40 mouse cellular contexts compared by ENCODE assay signal in the genomic region with DNA sequence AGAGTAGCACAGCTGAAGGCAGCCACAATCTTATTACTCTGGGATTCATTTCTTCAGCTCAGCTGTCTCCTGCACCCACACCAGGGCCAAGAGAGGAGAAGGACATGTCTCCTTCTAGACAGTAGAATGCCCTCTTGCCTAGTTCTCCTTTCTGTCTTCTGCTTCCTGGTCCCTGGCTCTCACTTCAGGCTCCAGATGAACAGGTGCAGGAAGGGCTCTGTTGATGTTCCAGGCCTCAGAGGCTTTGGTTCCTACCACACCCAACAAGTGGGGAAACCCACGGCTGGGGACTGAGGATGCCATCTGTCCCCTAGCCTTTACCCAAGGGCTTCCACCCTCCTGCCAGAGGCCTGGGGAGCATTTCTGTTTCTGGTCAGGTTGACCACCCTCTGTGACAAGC. TPM values are rescaled to one million over a fixed set of nuclear protein-coding genes. Genes with fewer than 3 reads are reported as not detected.
DNase-seq lines count a peak whose midpoint lies in the region; ATAC-seq and TF ChIP-seq lines count a peak whose summit lies in the region.
"Had no signal": no experiment of that assay in that cellular context is flagged by ENCODE, and none has a peak within 500 bp of the region (broad histone marks: within the 10 kb centered on the region; RNA-seq: fewer than 3 reads in every experiment).

No protein-coding gene starts in this region.

- H3K4me1 ChIP-seq in bone marrow, adult 2 months (ENCODE audit: control insufficient read depth, insufficient read depth, low read length), result peaks cover 5% of the 10 kb centered on the region
- H3K4me1 ChIP-seq: forebrain, embryonic 12.5 days; hindbrain, embryonic 12.5 days; intestine, embryonic 15.5 days; limb, embryonic 13.5 days; lung, embryonic 15.5 days; midbrain, embryonic 15.5 days had no signal

- ATAC-seq in hematopoietic stem cell, adult 5-6 weeks (replicated peaks in 1 of 2; ENCODE audit: insufficient read depth in 1 of 2, low FRiP score in 2 of 2, low TSS enrichment in 1 of 2, low read depth in 1 of 2, poor library complexity in 2 of 2, severe bottlenecking in 2 of 2), result peak; percentile 46 to 61; a peak in 3 of 4 replicates
- ATAC-seq: forebrain, postnatal 0 days; hindbrain, postnatal 0 days; intestine, embryonic 15.5 days; midbrain, embryonic 15.5 days; Patski had no signal

- TF ChIP-seq POLR2A in bone marrow, adult 2 months (IDR thresholded peaks at IDR 0.05; ENCODE audit: borderline replicate concordance, control insufficient read depth, low read depth, low read length), result no peak

- WGBS in bone marrow, adult 2 months, result 0% methylated on average over 1 of the region's 1 CpGs

- no peak overlapping the region for H3K4me3 ChIP-seq in bone marrow, adult 2 months (replicated peaks; ENCODE audit: control insufficient read depth, low read depth, low read length)
- H3K4me3 ChIP-seq: erythroblast, embryonic 14.5 days; forebrain, embryonic 12.5 days; heart, embryonic 13.5 days; hindbrain, embryonic 12.5 days; intestine, embryonic 15.5 days; layer of hippocampus, adult 2 months; left cerebral cortex, adult 2 months; limb, embryonic 13.5 days; lung, embryonic 15.5 days; midbrain, embryonic 15.5 days had no signal

- peak; percentile 37 for DNase-seq in A20 (ENCODE audit: low read depth, low spot score)
- DNase-seq in skeletal muscle tissue, adult 2 months (ENCODE audit: low read depth, low spot score), result peak; percentile 5
- DNase-seq in heart, adult 8-10 months (ENCODE audit: low spot score), result no peak
- no peak for DNase-seq in gastrocnemius, postnatal 10 days
- no peak for DNase-seq in urinary bladder, postnatal 25 days (ENCODE audit: low spot score)
- DNase-seq: adrenal gland, postnatal 14 days; cerebellum, adult 9-11 months; forebrain, postnatal 0 days; gastrocnemius, postnatal 25 days; heart, adult 18-20 months; heart, postnatal 10 days; kidney, adult 2 months; kidney, postnatal 36 days; right cerebral cortex, adult 18-20 months had no signal

- no peak for TF ChIP-seq CTCF in bone marrow, adult 2 months (IDR thresholded peaks at IDR 0.05; ENCODE audit: control insufficient read depth, insufficient read depth, low read length)

- peak overlapping the region; percentile 10; the same call in 1 of the 2 replicates for H3K27ac ChIP-seq in bone marrow, adult 2 months (ENCODE audit: control insufficient read depth, insufficient read depth, low read depth, low read length, poor library complexity)
- H3K27ac ChIP-seq: forebrain, embryonic 12.5 days; heart, embryonic 13.5 days; hindbrain, embryonic 12.5 days; hindbrain, postnatal 0 days; intestine, embryonic 15.5 days; layer of hippocampus, adult 2 months; left cerebral cortex, adult 2 months; limb, embryonic 13.5 days; lung, embryonic 15.5 days; midbrain, embryonic 15.5 days had no signal

RNA-seq across cellular contexts. Expression of a gene that starts 8.6 kb away (rescaled TPM):
- polyA plus RNA-seq in bone marrow, adult 2 months (2011; ENCODE audit: insufficient read depth, insufficient read length, low replicate concordance, missing spikeins), result 4.0 and 12.7 TPM in 2 replicates
- not detected in 2 replicates for total RNA-seq in hematopoietic stem cell, adult 5-6 weeks (2017)
- total RNA-seq in heart, adult 8-10 months (2022), result not detected
- total RNA-seq in gastrocnemius, postnatal 10 days (2021), result not detected
- total RNA-seq: adrenal gland, postnatal 14 days; forebrain, postnatal 0 days; gastrocnemius, postnatal 25 days; heart, adult 18-20 months; heart, postnatal 10 days; hindbrain, postnatal 0 days; layer of hippocampus, adult 2 months; layer of hippocampus, postnatal 14 days; left cerebral cortex, adult 2 months; left cerebral cortex, postnatal 36 days; megakaryocyte-erythroid progenitor cell, adult 5-6 weeks; MEL; neutrophil, adult 5-6 weeks had no signal
- polyA plus RNA-seq: cortical plate, adult 2 months; embryonic facial prominence, embryonic 14.5 days; erythroblast, embryonic 14.5 days; forebrain, embryonic 12.5 days; forebrain, postnatal 0 days; heart, embryonic 13.5 days; hindbrain, embryonic 12.5 days; hindbrain, postnatal 0 days; intestine, embryonic 15.5 days; kidney, embryonic 16.5 days; limb, embryonic 13.5 days; liver, embryonic 11.5 days; lung, embryonic 15.5 days; midbrain, embryonic 15.5 days; neural tube, embryonic 11.5 days; Patski; testis, adult 2 months had no signal

RNA-seq across cellular contexts. Expression of a gene that starts 26.2 kb away (rescaled TPM):
- polyA plus RNA-seq in bone marrow, adult 2 months (2011; ENCODE audit: insufficient read depth, insufficient read length, low replicate concordance, missing spikeins), result 3.1 and 17.5 TPM in 2 replicates
- total RNA-seq in hematopoietic stem cell, adult 5-6 weeks (2017), result 3.5 and 16.8 TPM in 2 replicates
- total RNA-seq in heart, adult 8-10 months (2022), result 1 to 10 TPM in 2 of 4 experiments, under 1 TPM in 2; 0.38 to 1.2 (median 0.73) TPM
- under 1 TPM; 0.35 to 0.47 TPM for total RNA-seq in gastrocnemius, postnatal 10 days (2021)
- total RNA-seq: forebrain, postnatal 0 days; left cerebral cortex, adult 2 months; left cerebral cortex, postnatal 36 days; MEL had no signal
- polyA plus RNA-seq: erythroblast, embryonic 14.5 days; forebrain, embryonic 12.5 days; forebrain, postnatal 0 days; hindbrain, embryonic 12.5 days; midbrain, embryonic 15.5 days had no signal

RNA-seq across cellular contexts. Expression of a gene that starts 29.4 kb away (rescaled TPM):
- polyA plus RNA-seq in bone marrow, adult 2 months (2011; ENCODE audit: insufficient read depth, insufficient read length, low replicate concordance, missing spikeins), result 5.2 and 10.5 TPM in 2 replicates
- total RNA-seq in hematopoietic stem cell, adult 5-6 weeks (2017), result 0.99 and 4.9 TPM in 2 replicates
- 1 to 10 TPM; 1.2 to 2.0 (median 1.5) TPM for total RNA-seq in heart, adult 8-10 months (2022)
- under 1 TPM; 0.34 to 0.47 TPM for total RNA-seq in gastrocnemius, postnatal 10 days (2021)
- total RNA-seq: layer of hippocampus, adult 2 months; left cerebral cortex, postnatal 36 days; megakaryocyte-erythroid progenitor cell, adult 5-6 weeks; MEL had no signal
- polyA plus RNA-seq: erythroblast, embryonic 14.5 days had no signal

RNA-seq across cellular contexts. Expression of a gene that starts 41.3 kb away (rescaled TPM):
- polyA plus RNA-seq in bone marrow, adult 2 months (2011; ENCODE audit: insufficient read depth, insufficient read length, low replicate concordance, missing spikeins), result 5.5 and 21.7 TPM in 2 replicates
- 3.1 and 4.4 TPM in 2 replicates for total RNA-seq in hematopoietic stem cell, adult 5-6 weeks (2017)
- 1 to 10 TPM; 1.1 to 1.6 (median 1.3) TPM for total RNA-seq in heart, adult 8-10 months (2022)
- total RNA-seq in gastrocnemius, postnatal 10 days (2021), result 1 to 10 TPM in 1 of 2 experiments, under 1 TPM in 1; 0.96 to 1.4 TPM
- total RNA-seq: megakaryocyte-erythroid progenitor cell, adult 5-6 weeks; MEL had no signal
- polyA plus RNA-seq: erythroblast, embryonic 14.5 days had no signal

RNA-seq across cellular contexts. Expression of a gene that starts 55.6 kb away (rescaled TPM):
- not detected in 2 replicates for polyA plus RNA-seq in bone marrow, adult 2 months (2011; ENCODE audit: insufficient read depth, insufficient read length, low replicate concordance, missing spikeins)
- total RNA-seq in hematopoietic stem cell, adult 5-6 weeks (2017), result not detected in 2 replicates
- total RNA-seq in heart, adult 8-10 months (2022), result not detected
- under 1 TPM in 1 of 2 experiments, not detected in 1; 0.56 TPM for total RNA-seq in gastrocnemius, postnatal 10 days (2021)
- total RNA-seq: adrenal gland, postnatal 14 days; forebrain, postnatal 0 days; gastrocnemius, postnatal 25 days; heart, adult 18-20 months; heart, postnatal 10 days; hindbrain, postnatal 0 days; layer of hippocampus, adult 2 months; layer of hippocampus, postnatal 14 days; left cerebral cortex, adult 2 months; left cerebral cortex, postnatal 36 days; megakaryocyte-erythroid progenitor cell, adult 5-6 weeks; MEL; neutrophil, adult 5-6 weeks had no signal
- polyA plus RNA-seq: cortical plate, adult 2 months; embryonic facial prominence, embryonic 14.5 days; erythroblast, embryonic 14.5 days; forebrain, embryonic 12.5 days; forebrain, postnatal 0 days; heart, embryonic 13.5 days; hindbrain, embryonic 12.5 days; hindbrain, postnatal 0 days; intestine, embryonic 15.5 days; kidney, embryonic 16.5 days; limb, embryonic 13.5 days; liver, embryonic 11.5 days; liver, embryonic 16.5 days; lung, embryonic 15.5 days; midbrain, embryonic 15.5 days; neural tube, embryonic 11.5 days; Patski; testis, adult 2 months had no signal

Comparison
In these comparisons a context has a peak if more than half of its experiments do, and no peak if none do; other contexts are left out.
1. DNase-seq: peak in A20 (single experiment) and skeletal muscle tissue, adult 2 months (single experiment); none in heart, adult 8-10 months (single experiment), gastrocnemius, postnatal 10 days (single experiment) and urinary bladder, postnatal 25 days (single experiment).